ENCODE assay signal across 27 mouse cellular contexts in genomic region chr1:21049005-21049404, GRCm38 (mm10). TPM values are rescaled to one million over a fixed set of nuclear protein-coding genes. Genes with fewer than 3 reads are reported as not detected.
DNase-seq lines count a peak whose midpoint lies in the region; ATAC-seq and TF ChIP-seq lines count a peak whose summit lies in the region.
"Had no signal": no experiment of that assay in that cellular context is flagged by ENCODE, and none has a peak within 500 bp of the region (broad histone marks: within the 10 kb centered on the region; RNA-seq: fewer than 3 reads in every experiment).

No protein-coding gene starts in this region.

- no peaks in the 10 kb centered on the region for H3K27me3 ChIP-seq in MEL (ENCODE audit: control insufficient read depth in 1 of 2, insufficient read depth in 2 of 2, low read length in 2 of 2)
- H3K27me3 ChIP-seq in liver, postnatal 0 days (ENCODE audit: insufficient read depth, low read length), result no peaks in the 10 kb centered on the region
- H3K27me3 ChIP-seq: embryonic facial prominence, embryonic 12.5 days; embryonic facial prominence, embryonic 15.5 days had no signal

- no peak for TF ChIP-seq CTCF in lung, adult 2 months (IDR thresholded peaks at IDR 0.05; ENCODE audit: insufficient read depth, low read length)
- TF ChIP-seq CTCF in MEL (IDR thresholded peaks at IDR 0.05 in 2 of 3, conservative IDR thresholded peaks at IDR 0.05 in 1 of 3; ENCODE audit: control insufficient read depth in 1 of 3, insufficient read depth in 1 of 3, low read depth in 2 of 3, low read length in 3 of 3, poor library complexity in 1 of 3, severe bottlenecking in 1 of 3), result no peak
- TF ChIP-seq CTCF in liver, postnatal 0 days (IDR thresholded peaks at IDR 0.05; ENCODE audit: low read depth), result no peak

- DNase-seq in lung, postnatal 36 days, result peak; percentile 51
- DNase-seq in lung, adult 2 months, result no peak
- peak; percentile 38 for DNase-seq in MEL (ENCODE audit: low read depth, low spot score)
- no peak for DNase-seq in cerebellum, postnatal 4 days (ENCODE audit: low spot score in 2 of 2)
- DNase-seq in heart, postnatal 4 days, result no peak
- no peak for DNase-seq in liver, postnatal 0 days
- DNase-seq: adrenal gland, adult 8-10 months; adrenal gland, postnatal 25 days; cerebellum, adult 11-12 months; cerebellum, adult 8-10 months; cerebellum, postnatal 10 days; cerebellum, postnatal 36 days; forebrain, postnatal 0 days; gastrocnemius, adult 2 months; gastrocnemius, postnatal 25 days; heart, adult 2 months; heart, postnatal 36 days had no signal

- peaks cover 0 to 35% of the 10 kb centered on the region in 2 experiments; a peak in 2 of 4 replicates for H3K36me3 ChIP-seq in MEL (ENCODE audit: control insufficient read depth in 1 of 2, insufficient read depth in 2 of 2, low read length in 2 of 2)
- H3K36me3 ChIP-seq in liver, postnatal 0 days (replicated peaks; ENCODE audit: insufficient read depth, low read length), result no peaks in the 10 kb centered on the region
- H3K36me3 ChIP-seq: embryonic facial prominence, embryonic 12.5 days; embryonic facial prominence, embryonic 15.5 days; heart, embryonic 10.5 days had no signal

- no peak overlapping the region for H3K9ac ChIP-seq in MEL (ENCODE audit: control insufficient read depth, low read depth, low read length, poor library complexity, severe bottlenecking)
- no peak overlapping the region for H3K9ac ChIP-seq in liver, postnatal 0 days (replicated peaks)
- H3K9ac ChIP-seq: embryonic facial prominence, embryonic 12.5 days; embryonic facial prominence, embryonic 15.5 days; forebrain, postnatal 0 days; hindbrain, embryonic 14.5 days had no signal

- no peak for TF ChIP-seq EP300 in MEL (IDR thresholded peaks at IDR 0.05; ENCODE audit: low read depth in 1 of 2, low read length in 2 of 2)
- TF ChIP-seq EP300 in liver, postnatal 0 days (IDR thresholded peaks at IDR 0.05; ENCODE audit: low read depth), result no peak

- peak; percentile 62 for ATAC-seq in megakaryocyte, adult 5-6 weeks (ENCODE audit: poor library complexity, severe bottlenecking)
- no peak for ATAC-seq in liver, postnatal 0 days
- ATAC-seq: activated CD4-positive, CD25-positive, alpha-beta regulatory T cell, adult 4 months; CD4-positive, CD25-positive, alpha-beta regulatory T cell, adult 4 months; forebrain, embryonic 14.5 days; forebrain, postnatal 0 days; hindbrain, postnatal 0 days; inflammation-experienced regulatory T-cells, adult 6 months had no signal

- 84% methylated on average over 5 of the region's 5 CpGs for WGBS in lung, adult 2 months
- WGBS in liver, postnatal 0 days (ENCODE audit: insufficient replicate concordance), result 65% methylated on average over 5 of the region's 5 CpGs

- H3K4me3 ChIP-seq in lung, adult 2 months (replicated peaks; ENCODE audit: extremely low read depth, low read depth, low read length), result no peak overlapping the region
- no peak overlapping the region for H3K4me3 ChIP-seq in MEL (ENCODE audit: control insufficient read depth in 1 of 2, insufficient read depth in 1 of 2, low read depth in 2 of 2, low read length in 2 of 2)
- H3K4me3 ChIP-seq in liver, postnatal 0 days (ENCODE audit: low read depth, low read length), result no peak overlapping the region
- H3K4me3 ChIP-seq: embryonic facial prominence, embryonic 12.5 days; embryonic facial prominence, embryonic 15.5 days; gastrocnemius, adult 2 months; heart, adult 2 months; heart, embryonic 10.5 days had no signal

- H3K9me3 ChIP-seq in MEL (replicated peaks; ENCODE audit: insufficient read depth, low read length), result no peaks in the 10 kb centered on the region
- H3K9me3 ChIP-seq in liver, postnatal 0 days (ENCODE audit: low read length), result no peaks in the 10 kb centered on the region
- H3K9me3 ChIP-seq: embryonic facial prominence, embryonic 12.5 days; embryonic facial prominence, embryonic 15.5 days; heart, embryonic 10.5 days had no signal

- no peaks in the 10 kb centered on the region for H3K79me2 ChIP-seq in MEL (ENCODE audit: control insufficient read depth, insufficient read depth, low read length, poor library complexity)

- H3K4me1 ChIP-seq in lung, adult 2 months (ENCODE audit: control insufficient read depth, insufficient read depth, low read length), result peaks cover 15% of the 10 kb centered on the region
- peaks cover 29 to 51% of the 10 kb centered on the region in 2 experiments for H3K4me1 ChIP-seq in MEL (ENCODE audit: control insufficient read depth in 1 of 2, insufficient read depth in 2 of 2, low read length in 2 of 2)
- peaks cover 10% of the 10 kb centered on the region for H3K4me1 ChIP-seq in liver, postnatal 0 days (ENCODE audit: insufficient read depth)

- peak overlapping the region; percentile 24; the same call in 1 of the 2 replicates for H3K27ac ChIP-seq in MEL (ENCODE audit: control insufficient read depth, low read depth, low read length)
- no peak overlapping the region for H3K27ac ChIP-seq in liver, postnatal 0 days (ENCODE audit: low read depth)
- H3K27ac ChIP-seq: embryonic facial prominence, embryonic 12.5 days; embryonic facial prominence, embryonic 15.5 days; gastrocnemius, adult 2 months; heart, adult 2 months; heart, embryonic 10.5 days; hindbrain, embryonic 14.5 days; hindbrain, postnatal 0 days had no signal

- no peak for TF ChIP-seq POLR2A in lung, adult 2 months (IDR thresholded peaks at IDR 0.05; ENCODE audit: borderline replicate concordance, extremely low read depth, low read depth, low read length)
- no peak for TF ChIP-seq POLR2A in MEL (IDR thresholded peaks at IDR 0.05; ENCODE audit: control insufficient read depth in 1 of 2, insufficient read depth in 1 of 2, low read depth in 1 of 2, low read length in 2 of 2, poor library complexity in 1 of 2)

- no peak for TF ChIP-seq RAD21 in MEL (IDR thresholded peaks at IDR 0.05; ENCODE audit: low read depth, low read length)

- H3K4me2 ChIP-seq in liver, postnatal 0 days (ENCODE audit: low read depth, low read length), result no peak overlapping the region
- H3K4me2 ChIP-seq: embryonic facial prominence, embryonic 12.5 days; embryonic facial prominence, embryonic 15.5 days; hindbrain, embryonic 14.5 days had no signal

TF ChIP-seq in MEL, 35 proteins besides CTCF, POLR2A, EP300 and RAD21:
- TF ChIP-seq JUND (IDR thresholded peaks at IDR 0.05; ENCODE audit: low read depth, low read length) (no peak), MAFK (IDR thresholded peaks at IDR 0.05; ENCODE audit: borderline replicate concordance, low read depth, low read length) (no peak), MEF2A (IDR thresholded peaks at IDR 0.05; ENCODE audit: extremely low read depth, insufficient replicate concordance, low read depth, low read length, poor library complexity, severe bottlenecking) (no peak), TAL1 (IDR thresholded peaks at IDR 0.05; ENCODE audit: low read length) (no peak), ZKSCAN1 (IDR thresholded peaks at IDR 0.05; ENCODE audit: low read depth, low read length) (no peak), CHD1 (IDR thresholded peaks at IDR 0.05; ENCODE audit: low read depth, low read length) (no peak), ELF1 (IDR thresholded peaks at IDR 0.05; ENCODE audit: low read depth, low read length) (no peak), GATA1 (IDR thresholded peaks at IDR 0.05; ENCODE audit: low read depth, low read length) (no peak)

RNA-seq across cellular contexts. Expression of gene Tram2, which starts 30.0 kb away (rescaled TPM):
- polyA plus RNA-seq in lung, adult 2 months (2012; rRNA removed), result 8.1 and 12.9 TPM in 2 replicates
- total RNA-seq in MEL (2012; rRNA removed), result 0.54 and 0.95 TPM in 2 replicates
- polyA plus RNA-seq in MEL (2012; ENCODE audit: insufficient read depth in 1 of 2, insufficient read length in 2 of 2, low read depth in 1 of 2, low replicate concordance in 2 of 2, missing spikeins in 1 of 2), result 1 to 10 TPM in 1 of 2 experiments, not detected in 1; 2.9 TPM
- 13.7 and 16.3 TPM in 2 replicates for total RNA-seq in megakaryocyte, adult 5-6 weeks (2015)
- total RNA-seq in megakaryocyte, adult 5-6 weeks (2017), result 2.2 and 3.0 TPM in 2 replicates
- 10 to 100 TPM; 13.2 to 14.6 TPM for total RNA-seq in heart, postnatal 4 days (2021)
- 5.5 and 6.5 TPM in 2 replicates for polyA plus RNA-seq in liver, postnatal 0 days (2015; fragmentation: Nextera tagmentation; extraction: Ambion mirVana)

Comparison
In these comparisons a context has a peak if more than half of its experiments do, and no peak if none do; other contexts are left out.
1. DNase-seq: peak in lung, postnatal 36 days (single experiment) and MEL (single experiment); none in lung, adult 2 months (single experiment), cerebellum, postnatal 4 days (0 of 2), heart, postnatal 4 days (single experiment) and liver, postnatal 0 days (single experiment).